Mouse (Mus musculus) liver, adult 2 months (tissue): ENCODE results near the gene Unc45b.

Source experiments
- CTCF ChIP-seq: fragments of 200-500 bp; IDR thresholded peaks from 2 replicates; pipeline ENCODE4 v1.5.1; 2011; ENCODE audit warnings: low read depth, low read length, control low read depth
- POLR2A ChIP-seq: fragments of 200-500 bp; IDR thresholded peaks from 2 replicates; pipeline ENCODE4 v1.6.1; 2011; ENCODE audit warnings: low read length, control low read depth; ENCODE audit not compliant: insufficient read depth; ENCODE audit errors: extremely low read depth

GRCm38 (mm10) chr11:82877726-82878344 lies 32.5 kb upstream of the Unc45b start:
- TF ChIP-seq CTCF (no peak), POLR2A (no peak)
